Mouse (Mus musculus): ENCODE measurements at regions not wholly inside any gene's neighbourhood (a gene's known extent, or its start where the extent isn't known, plus 50 kb on each side); places are given as distances from the start of the nearest gene placed in this dataset.
A peak's percentile ranks its signal among the peaks of the same experiment; 100 is the strongest.

GRCm38 (mm10) chr3:56590071-56590470 lies 406.6 kb upstream of the Nbea start:
- H3K36me3 ChIP-seq (replicated peaks; ENCODE audit: control insufficient read depth, insufficient read depth, low read depth): no peaks in the 10 kb centered on the region
- DNase-seq (ENCODE audit: low read depth in 3 of 3, low spot score in 3 of 3): no peak
- no peaks in the 10 kb centered on the region for H3K4me1 ChIP-seq (replicated peaks; ENCODE audit: control insufficient read depth in 2 of 2, insufficient read depth in 2 of 2, low read length in 1 of 2)
- ATAC-seq (ENCODE audit: insufficient read depth): no peak
- no peak overlapping the region for H3K4me3 ChIP-seq (ENCODE audit: insufficient read depth in 1 of 2, low read depth in 2 of 2, low read length in 2 of 2)
- TF ChIP-seq EP300 (IDR thresholded peaks at IDR 0.05; ENCODE audit: low read depth) (no peak), CTCF (IDR thresholded peaks at IDR 0.05; ENCODE audit: low read depth) (no peak)
- H3K27ac ChIP-seq: no peak overlapping the region
- H3K9me3 ChIP-seq (ENCODE audit: control insufficient read depth, low read length): no peaks in the 10 kb centered on the region
- no peak overlapping the region for H3K4me2 ChIP-seq (ENCODE audit: low read depth)
- 56% methylated on average over 6 of the region's 6 CpGs for WGBS (ENCODE audit: insufficient replicate concordance)
- H3K9ac ChIP-seq (replicated peaks): no peak overlapping the region
- no peaks in the 10 kb centered on the region for H3K27me3 ChIP-seq (ENCODE audit: control insufficient read depth, insufficient read depth, low read length)

- H3K27me3 ChIP-seq (ENCODE audit: control insufficient read depth, insufficient read depth, low read length): no peaks in the 10 kb centered on the region
- WGBS (ENCODE audit: insufficient replicate concordance): 30% methylated on average over 5 of the region's 5 CpGs
- peaks cover 5% of the 10 kb centered on the region for H3K9me3 ChIP-seq (ENCODE audit: control insufficient read depth, low read length)
- ATAC-seq (ENCODE audit: insufficient read depth) (no peak), DNase-seq (ENCODE audit: low read depth in 3 of 3, low spot score in 3 of 3) (peak; percentile 26 to 47 (median 41))
- no peak overlapping the region for H3K4me3 ChIP-seq (ENCODE audit: insufficient read depth in 1 of 2, low read depth in 2 of 2, low read length in 2 of 2)
- no peak overlapping the region for H3K27ac ChIP-seq
- no peak for TF ChIP-seq CTCF (IDR thresholded peaks at IDR 0.05; ENCODE audit: low read depth)
- no peak for TF ChIP-seq EP300 (IDR thresholded peaks at IDR 0.05; ENCODE audit: low read depth)
- H3K36me3 ChIP-seq (replicated peaks; ENCODE audit: control insufficient read depth, insufficient read depth, low read depth): no peaks in the 10 kb centered on the region
- no peaks in the 10 kb centered on the region for H3K4me1 ChIP-seq (replicated peaks; ENCODE audit: control insufficient read depth in 2 of 2, insufficient read depth in 2 of 2, low read length in 1 of 2)
- H3K4me2 ChIP-seq (ENCODE audit: low read depth): no peak overlapping the region
- no peak overlapping the region for H3K9ac ChIP-seq (replicated peaks)
Observed at GRCm38 (mm10) chr3:56575422-56575821, 391.9 kb upstream of the Nbea start.

DNA sequence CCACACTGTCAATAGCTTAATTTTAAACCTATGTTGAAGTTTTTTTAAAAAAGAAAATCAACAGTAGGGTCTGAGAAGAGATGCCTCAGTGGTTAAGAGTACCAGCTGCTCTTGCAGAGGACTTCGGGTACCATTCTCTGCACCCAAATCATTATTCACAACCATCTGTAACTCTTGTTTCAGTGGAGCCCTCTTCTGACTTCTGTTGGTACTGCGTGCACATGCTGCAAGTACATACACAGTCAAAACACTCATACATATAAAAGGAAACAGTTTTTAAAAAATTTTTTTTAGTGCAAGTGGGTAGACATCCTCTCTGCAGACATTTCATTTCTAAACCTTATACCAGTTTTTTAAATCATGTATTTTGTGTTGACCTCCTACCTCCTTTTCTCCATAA lies 352.7 kb upstream of the Nbea start:
- Histone ChIP-seq H3K9me3 (ENCODE audit: control insufficient read depth, low read length) (no peaks in the 10 kb centered on the region), H3K36me3 (replicated peaks; ENCODE audit: control insufficient read depth, insufficient read depth, low read depth) (no peaks in the 10 kb centered on the region), H3K4me3 (ENCODE audit: insufficient read depth in 1 of 2, low read depth in 2 of 2, low read length in 2 of 2) (no peak overlapping the region), H3K27me3 (ENCODE audit: control insufficient read depth, insufficient read depth, low read length) (no peaks in the 10 kb centered on the region), H3K4me2 (ENCODE audit: low read depth) (no peak overlapping the region), H3K4me1 (replicated peaks; ENCODE audit: control insufficient read depth in 2 of 2, insufficient read depth in 2 of 2, low read length in 1 of 2) (no peaks in the 10 kb centered on the region), H3K9ac (replicated peaks) (no peak overlapping the region), H3K27ac (no peak overlapping the region)
- 48% methylated on average over 2 of the region's 2 CpGs for WGBS (ENCODE audit: insufficient replicate concordance)
- DNase-seq (ENCODE audit: low read depth in 3 of 3, low spot score in 3 of 3): no peak
- TF ChIP-seq CTCF (IDR thresholded peaks at IDR 0.05; ENCODE audit: low read depth) (no peak), EP300 (IDR thresholded peaks at IDR 0.05; ENCODE audit: low read depth) (no peak)
- ATAC-seq (ENCODE audit: insufficient read depth): no peak

GRCm38 (mm10) chr3:56504445-56504844 lies 320.9 kb upstream of the Nbea start:
- Histone ChIP-seq H3K4me2 (ENCODE audit: low read depth) (no peak overlapping the region), H3K9me3 (ENCODE audit: control insufficient read depth, low read length) (no peaks in the 10 kb centered on the region), H3K27ac (no peak overlapping the region), H3K36me3 (replicated peaks; ENCODE audit: control insufficient read depth, insufficient read depth, low read depth) (no peaks in the 10 kb centered on the region), H3K9ac (replicated peaks) (no peak overlapping the region), H3K4me1 (replicated peaks; ENCODE audit: control insufficient read depth in 2 of 2, insufficient read depth in 2 of 2, low read length in 1 of 2) (no peaks in the 10 kb centered on the region), H3K4me3 (ENCODE audit: insufficient read depth in 1 of 2, low read depth in 2 of 2, low read length in 2 of 2) (no peak overlapping the region), H3K27me3 (ENCODE audit: control insufficient read depth, insufficient read depth, low read length) (no peaks in the 10 kb centered on the region)
- DNase-seq (ENCODE audit: low read depth in 3 of 3, low spot score in 3 of 3) (no peak), ATAC-seq (ENCODE audit: insufficient read depth) (no peak)
- no peak for TF ChIP-seq EP300 (IDR thresholded peaks at IDR 0.05; ENCODE audit: low read depth)
- TF ChIP-seq CTCF (IDR thresholded peaks at IDR 0.05; ENCODE audit: low read depth): no peak
- WGBS (ENCODE audit: insufficient replicate concordance): 71% methylated on average over 1 of the region's 1 CpGs

DNA sequence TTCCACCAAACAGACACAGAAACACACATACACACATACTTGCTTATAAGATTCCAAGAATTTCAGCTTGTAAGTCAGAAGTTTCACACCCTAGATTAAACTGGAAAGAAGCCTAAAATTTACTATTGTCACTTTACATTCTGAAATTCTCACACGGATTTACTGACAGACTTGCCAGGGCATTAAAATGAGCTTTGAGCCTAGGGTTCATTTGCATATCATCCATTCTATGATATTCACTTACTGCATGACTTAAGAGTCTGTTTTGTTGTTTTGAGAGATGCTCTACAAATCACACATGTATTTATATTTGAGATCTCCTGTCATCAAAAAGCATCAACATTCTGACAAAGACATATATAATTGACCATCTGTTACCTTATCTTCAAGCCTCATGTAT lies 315.8 kb upstream of the Nbea start:
- H3K36me3 ChIP-seq (replicated peaks; ENCODE audit: control insufficient read depth, insufficient read depth, low read depth): no peaks in the 10 kb centered on the region
- no peak overlapping the region for H3K9ac ChIP-seq (replicated peaks)
- DNase-seq (ENCODE audit: low read depth in 3 of 3, low spot score in 3 of 3) (no peak), ATAC-seq (ENCODE audit: insufficient read depth) (no peak)
- H3K4me1 ChIP-seq (replicated peaks; ENCODE audit: control insufficient read depth in 2 of 2, insufficient read depth in 2 of 2, low read length in 1 of 2): no peaks in the 10 kb centered on the region
- H3K27me3 ChIP-seq (ENCODE audit: control insufficient read depth, insufficient read depth, low read length): no peaks in the 10 kb centered on the region
- no peaks in the 10 kb centered on the region for H3K9me3 ChIP-seq (ENCODE audit: control insufficient read depth, low read length)
- no peak overlapping the region for H3K4me2 ChIP-seq (ENCODE audit: low read depth)
- no peak overlapping the region for H3K27ac ChIP-seq
- TF ChIP-seq EP300 (IDR thresholded peaks at IDR 0.05; ENCODE audit: low read depth) (no peak), CTCF (IDR thresholded peaks at IDR 0.05; ENCODE audit: low read depth) (no peak)
- WGBS (ENCODE audit: insufficient replicate concordance): 36% methylated on average over 1 of the region's 1 CpGs
- no peak overlapping the region for H3K4me3 ChIP-seq (ENCODE audit: insufficient read depth in 1 of 2, low read depth in 2 of 2, low read length in 2 of 2)

Data from liver, embryonic 14.5 days (tissue).